Mouse (Mus musculus) cerebral cortex, adult 2 months (tissue): Measurements from ENCODE around the gene Rpl23.

Experiments
- WGBS: fragments of 180-500 bp; shearing (Covaris S2); methylation state at CpG from one replicate; pipeline ENCODE4 v1.1.7; 2018; 5-methylcytosine and 5-hydroxymethylcytosine counted together

The Rpl23 gene

GRCm38 (mm10) chr11:97813746-97814515 is 31.7 kb upstream of the Rpl23 start:
- 54% methylated on average over 17 of the region's 17 CpGs for WGBS

DNA sequence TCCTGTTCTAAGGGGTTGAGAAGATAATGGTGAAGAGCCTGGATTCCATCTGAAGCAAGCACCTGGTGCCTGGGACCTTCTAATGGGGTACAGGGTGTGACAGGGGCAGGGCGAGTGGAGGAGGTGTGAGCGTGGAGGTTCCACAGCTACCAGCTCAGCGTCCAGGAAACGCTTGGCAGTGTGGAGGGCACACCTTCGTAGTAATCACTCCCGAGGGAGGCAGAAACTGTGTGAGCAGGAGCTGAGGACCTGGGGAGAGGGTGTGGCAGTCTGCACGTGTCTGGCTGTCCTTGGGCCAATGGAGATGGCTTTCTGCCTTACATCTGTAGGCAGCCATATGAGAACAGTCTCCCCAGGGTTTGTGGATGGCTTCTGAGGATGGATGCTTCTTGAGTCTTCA is 30.8 kb upstream of the Rpl23 start:
- 26% methylated on average over 7 of the region's 7 CpGs for WGBS

GRCm38 (mm10) chr11:97812491-97812921 is 30.3 kb upstream of the Rpl23 start:
- WGBS, result 32% methylated on average over 3 of the region's 3 CpGs

- WGBS, result 34% methylated on average over 12 of the region's 13 CpGs
Observed at GRCm38 (mm10) chr11:97811569-97812362, 29.5 kb upstream of the Rpl23 start.

GRCm38 (mm10) chr11:97810970-97811369 is 28.7 kb upstream of the Rpl23 start:
- 44% methylated on average over 3 of the region's 3 CpGs for WGBS

DNA sequence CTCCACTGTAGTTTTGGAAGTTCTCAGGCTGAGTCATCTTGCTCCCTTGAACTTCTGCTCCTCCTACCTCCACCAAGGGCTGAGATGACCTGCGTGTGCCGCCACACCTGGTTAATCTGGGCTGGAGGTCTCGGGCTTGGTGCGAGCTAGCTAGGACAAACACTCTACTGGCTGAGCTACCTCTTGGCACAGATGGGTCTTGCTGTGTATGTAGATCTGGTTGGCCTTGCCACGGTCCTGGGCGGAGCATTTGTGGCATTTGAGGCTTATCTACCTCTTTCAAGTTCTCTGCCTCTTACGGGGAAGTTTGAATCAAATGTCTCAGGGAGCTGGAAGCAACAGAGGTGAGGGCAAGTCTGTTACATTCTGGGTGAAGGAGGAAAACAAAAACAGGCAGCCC is 28.1 kb upstream of the Rpl23 start:
- 75% methylated on average over 7 of the region's 7 CpGs for WGBS

DNA sequence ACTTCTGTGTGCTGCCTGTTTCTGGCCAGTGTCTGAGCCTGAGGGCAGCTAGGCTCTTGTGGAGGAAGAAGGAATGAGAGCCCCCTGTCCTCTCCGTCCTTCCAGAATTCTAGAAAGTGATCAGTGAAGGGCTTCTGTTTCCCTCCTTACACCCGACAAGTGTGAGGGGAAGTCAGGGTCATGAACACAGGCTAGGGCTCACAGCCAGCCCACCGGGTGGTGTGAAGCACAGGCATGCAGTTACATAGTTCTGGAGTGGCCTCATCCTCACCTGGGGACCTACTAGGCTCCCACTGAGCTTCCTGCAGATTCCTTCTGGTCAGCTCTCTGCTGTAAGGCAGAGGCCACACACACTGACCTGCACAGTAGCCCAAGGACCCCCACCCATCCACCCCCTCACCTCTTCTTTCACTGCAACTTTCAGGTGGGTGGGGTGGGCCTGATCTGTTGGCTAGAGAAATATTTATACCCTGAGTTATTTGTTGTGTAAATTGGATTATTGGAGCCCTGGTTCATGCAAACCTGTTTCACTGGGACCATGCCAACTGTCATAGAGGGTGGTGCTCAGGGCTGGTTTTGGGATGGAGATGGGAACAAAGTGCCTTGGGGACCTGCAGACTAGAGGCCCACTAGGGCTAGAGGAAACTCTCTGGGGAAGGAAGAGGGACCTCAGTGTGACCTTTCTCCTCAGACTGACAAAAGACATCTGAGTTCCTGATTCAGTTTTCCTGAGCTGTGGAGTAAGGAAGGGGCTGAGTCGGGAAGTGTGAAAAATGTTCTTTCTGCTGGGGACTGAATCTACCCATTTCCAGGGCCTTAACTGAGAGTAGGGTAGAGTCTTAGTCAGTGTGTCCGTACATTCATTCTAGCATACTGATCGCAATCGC is 27.2 kb upstream of the Rpl23 start:
- 58% methylated on average over 7 of the region's 7 CpGs for WGBS

DNA sequence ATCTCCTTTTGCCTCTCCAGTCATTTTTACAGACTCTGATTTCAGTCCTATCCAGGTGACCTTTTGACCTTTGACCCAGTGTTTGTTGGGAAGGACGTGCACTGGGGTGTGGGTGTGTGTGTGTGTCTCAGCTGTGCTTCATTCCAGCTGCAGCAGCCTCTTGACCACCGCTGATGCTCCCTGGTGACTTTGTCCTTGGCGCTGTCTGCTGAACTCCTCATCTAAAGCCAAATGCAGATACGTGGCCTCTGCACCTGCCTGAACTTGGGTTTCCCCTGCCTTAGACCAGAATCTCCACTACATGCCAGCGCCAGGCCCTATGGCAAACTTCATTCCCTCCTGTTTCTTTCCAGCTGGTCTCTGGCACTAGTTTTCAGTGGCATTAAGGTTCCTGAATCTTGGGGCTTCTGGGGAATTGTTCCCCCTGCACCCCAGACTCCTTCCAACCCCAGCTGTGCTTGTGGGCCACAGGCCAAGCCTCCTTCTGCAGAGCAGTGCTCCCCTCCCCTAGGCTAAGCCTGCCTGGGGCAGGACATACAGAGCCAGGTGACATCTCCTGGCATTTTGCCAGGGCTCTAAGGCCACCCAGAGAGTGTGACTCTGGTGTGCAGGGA is 26.5 kb upstream of the Rpl23 start:
- 48% methylated on average over 5 of the region's 5 CpGs for WGBS

DNA sequence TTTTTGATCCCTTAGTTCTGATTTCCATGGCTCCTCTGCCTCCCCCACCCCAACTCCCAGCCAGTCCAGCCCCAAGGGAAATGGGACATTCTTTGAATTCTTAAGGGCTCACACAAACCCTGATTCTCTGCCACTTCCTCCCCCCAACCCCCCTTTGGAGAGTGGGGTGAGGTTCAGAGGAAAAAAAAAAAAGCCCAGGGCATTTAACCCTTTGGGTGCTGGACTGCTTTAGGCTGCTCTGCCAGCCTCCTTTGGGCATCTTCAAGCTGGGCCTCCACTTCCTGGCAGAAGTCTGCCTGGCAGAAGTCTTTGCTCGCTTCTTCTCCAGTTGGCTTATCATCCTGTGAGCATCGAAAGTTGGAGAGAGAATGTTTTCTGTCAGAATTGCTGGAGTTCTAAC is 25.9 kb upstream of the Rpl23 start:
- WGBS, result 23% methylated on average over 2 of the region's 2 CpGs

DNA sequence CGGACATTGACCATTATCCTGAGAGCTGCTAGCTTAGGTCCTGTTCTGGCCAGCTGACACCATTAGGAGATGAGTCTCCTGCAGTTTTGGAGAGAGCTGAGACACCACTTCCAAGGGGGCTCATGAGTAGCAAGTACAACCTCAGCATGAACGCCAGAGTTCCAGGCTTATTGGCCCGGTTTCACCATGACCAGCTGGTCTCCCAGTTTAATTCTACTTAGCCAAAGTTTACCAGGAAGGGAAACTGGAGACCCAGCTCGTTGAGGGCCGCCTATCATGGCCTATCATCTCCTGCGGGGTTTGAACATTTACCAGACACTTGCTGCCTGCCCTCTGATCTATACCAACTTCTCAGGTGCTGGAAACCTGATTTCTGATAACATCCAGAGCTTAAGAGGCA is 25.4 kb upstream of the Rpl23 start:
- 36% methylated on average over 6 of the region's 6 CpGs for WGBS

GRCm38 (mm10) chr11:97806613-97806964 is 24.4 kb upstream of the Rpl23 start:
- 69% methylated on average over 7 of the region's 7 CpGs for WGBS

- 19% methylated on average over 15 of the region's 15 CpGs for WGBS
Observed at GRCm38 (mm10) chr11:97805662-97806612, 23.7 kb upstream of the Rpl23 start.

DNA sequence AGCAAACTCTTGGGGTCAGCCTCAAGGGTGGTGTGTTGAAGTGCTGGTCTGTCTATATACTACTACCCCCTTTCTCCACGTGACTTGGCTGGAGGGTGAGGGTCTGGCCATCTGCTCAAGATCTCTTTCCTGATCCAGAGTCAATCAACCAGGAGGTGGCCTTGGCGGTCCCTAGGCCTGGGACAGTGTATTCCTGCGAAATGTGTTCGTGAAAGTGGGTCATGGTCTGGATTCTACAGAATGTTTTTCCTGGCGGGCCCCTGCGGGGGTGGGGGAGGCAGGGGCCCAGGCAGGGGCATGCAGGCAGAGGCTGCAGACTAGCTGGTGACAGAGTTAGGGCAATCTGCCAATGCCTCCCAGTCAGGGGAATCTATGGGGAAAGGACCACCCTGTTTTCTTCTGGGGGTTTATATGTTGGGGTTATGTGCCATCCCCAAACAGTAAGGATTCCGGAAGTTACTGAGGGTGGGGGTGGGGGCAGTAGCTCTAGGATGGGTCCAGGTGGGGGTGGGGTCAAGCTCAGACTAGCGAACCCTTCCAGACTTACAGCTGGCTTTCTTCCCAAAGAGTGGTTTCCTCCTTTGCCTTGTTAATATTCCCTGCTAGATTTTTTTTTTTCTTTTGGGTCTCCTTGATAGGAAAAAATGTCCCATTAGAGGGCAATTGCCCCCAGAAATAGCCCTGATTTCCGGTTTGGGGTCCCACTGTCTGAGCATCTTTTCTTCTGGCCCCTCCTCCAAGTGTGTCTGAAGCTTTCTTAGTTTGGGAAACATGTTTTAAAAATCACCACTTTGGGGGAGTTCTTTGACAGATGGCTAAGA is 22.8 kb upstream of the Rpl23 start:
- 15% methylated on average over 9 of the region's 9 CpGs for WGBS

DNA sequence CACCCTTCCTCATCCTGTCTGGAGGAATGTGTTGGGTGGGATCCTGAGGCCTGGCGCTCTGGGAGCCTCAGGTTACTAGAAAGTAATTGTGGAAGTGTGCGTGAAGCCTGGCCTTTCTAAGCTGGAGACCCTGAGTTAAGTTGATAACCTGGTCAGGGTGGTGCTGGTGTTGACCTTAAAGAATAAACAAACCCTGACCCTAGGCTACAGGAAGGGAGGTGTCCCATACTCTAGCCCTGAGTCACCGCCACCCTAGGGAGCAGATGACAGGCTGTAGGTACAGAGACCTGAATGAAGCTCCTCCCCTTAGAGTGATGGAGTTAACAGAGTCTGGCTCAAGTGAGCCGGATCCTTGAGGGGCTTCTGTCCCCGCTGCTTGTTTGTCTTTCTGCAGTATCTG is 21.6 kb upstream of the Rpl23 start:
- WGBS, result 71% methylated on average over 5 of the region's 5 CpGs

DNA sequence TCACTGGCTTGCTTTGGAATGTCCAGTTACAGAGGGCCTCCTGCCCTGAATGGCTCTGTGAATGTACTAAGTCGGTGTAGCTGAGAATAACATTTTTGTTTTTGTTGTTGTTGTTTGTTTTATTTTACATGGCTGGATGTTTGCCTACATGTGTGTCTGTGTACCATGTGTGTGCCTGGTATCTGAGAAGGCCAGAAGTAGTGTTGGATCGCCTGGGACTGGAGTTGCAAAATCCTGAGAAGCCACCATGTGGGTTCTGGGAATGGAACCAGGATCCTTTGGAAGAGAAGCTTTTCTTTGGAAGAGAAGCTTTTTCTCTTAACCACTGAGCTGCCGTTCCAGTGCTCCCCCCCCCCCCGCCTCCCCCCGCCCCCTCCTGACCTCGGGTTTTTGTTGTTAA is 20.3 kb upstream of the Rpl23 start:
- 18% methylated on average over 6 of the region's 6 CpGs for WGBS

DNA sequence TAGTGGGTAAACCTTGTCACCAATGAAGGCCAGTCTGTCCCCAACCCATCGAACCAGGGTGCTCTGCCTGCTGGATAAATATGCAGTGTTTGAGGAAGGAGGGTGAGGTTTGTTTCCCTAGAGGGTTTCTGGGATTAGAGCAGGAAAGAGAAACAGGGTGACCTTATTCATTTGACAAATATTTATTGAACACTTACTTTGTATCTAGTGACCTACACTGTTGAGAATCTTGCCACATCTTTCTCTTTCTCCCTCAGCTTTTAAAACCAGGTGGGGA is 19.9 kb upstream of the Rpl23 start:
- 17% methylated on average over 1 of the region's 1 CpGs for whole genome bisulfite sequencing

DNA sequence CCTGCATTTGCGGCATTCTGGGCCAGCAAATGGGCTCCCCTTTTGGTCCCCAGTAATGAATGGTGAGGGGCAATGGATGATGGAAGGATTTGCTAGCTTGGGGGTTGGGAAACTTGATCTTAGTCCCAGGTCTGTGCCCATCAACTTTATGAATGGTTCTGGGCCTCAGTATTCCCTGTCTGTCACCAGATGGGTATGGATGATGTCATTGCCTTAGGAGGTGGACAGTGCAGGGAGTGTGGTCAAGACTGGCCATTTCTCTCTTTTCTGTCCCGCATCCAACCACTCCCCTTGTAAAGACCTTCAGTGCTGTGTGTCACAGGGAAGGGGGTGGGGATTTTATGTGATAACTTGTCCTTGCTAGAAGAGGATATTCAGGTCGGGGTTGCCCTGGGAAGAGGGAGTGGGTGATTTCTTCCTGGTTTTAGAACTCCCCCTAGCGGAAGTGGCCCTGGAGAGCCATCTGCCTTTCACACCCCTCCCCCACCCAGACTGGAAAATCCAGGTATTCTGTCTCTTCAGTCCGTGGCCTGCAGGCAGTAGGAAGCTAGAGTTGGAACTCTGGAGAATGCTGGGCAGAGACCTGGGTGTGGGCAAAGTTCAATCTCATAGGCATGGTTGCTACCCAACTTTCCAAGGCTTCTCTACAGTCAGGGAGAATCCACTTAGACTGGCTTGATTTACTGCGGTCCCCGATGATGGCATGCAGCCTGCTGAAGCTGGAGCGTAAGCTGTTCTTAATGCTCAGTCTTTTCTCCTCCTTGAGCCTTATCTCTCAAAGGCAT is 19.4 kb upstream of the Rpl23 start:
- WGBS, result 13% methylated on average over 8 of the region's 8 CpGs

GRCm38 (mm10) chr11:97800691-97801408 is 18.6 kb upstream of the Rpl23 start:
- WGBS, result 2% methylated on average over 17 of the region's 17 CpGs
